Mouse (Mus musculus) CH12.LX (cell line): ENCODE data around the gene Ntm.

Source experiments
- CTCF ChIP-seq, 2 experiments: IDR thresholded peaks in 1 of 2; conservative IDR thresholded peaks in 1 of 2; 2 replicates each; pipeline ENCODE4 v1.5.1; 2011 to 2012; ENCODE audit warnings: low read depth in 2 of 2, low read length in 2 of 2, improper control_type of control experiment in 1 of 2, inconsistent platforms in 1 of 2, mild to moderate bottlenecking in 1 of 2, moderate library complexity in 1 of 2
- POLR2A ChIP-seq: IDR thresholded peaks from 2 replicates; pipeline ENCODE4 v1.6.1; 2011; ENCODE audit warnings: low read depth, mild to moderate bottlenecking, improper control_type of control experiment, low read length

GRCm38 (mm10) chr9:29087656-29088055 lies 875.3 kb downstream of the Ntm start:
- TF ChIP-seq POLR2A (no peak), CTCF (conservative IDR thresholded peaks at IDR 0.05 in 1 of 2, IDR thresholded peaks at IDR 0.05 in 1 of 2; ENCODE audit: low read depth in 2 of 2, low read length in 2 of 2) (no peak)
